Mouse (Mus musculus): ENCODE results near the gene Hist1h4j. TPM values are rescaled to one million over a fixed set of nuclear protein-coding genes. Genes with fewer than 3 reads are reported as not detected.

Hist1h4j gene
- polyA plus RNA-seq, 1 experiment from 2014 or later, result 0.86 TPM

Small RNA genes lying within 50 kb of the gene (microRNA-seq; reads per million reads assigned to microRNA genes)
- gene Gm44357 (not detected), gene Gm44367 (not detected), gene Gm44454 (not detected)

Other genes with a start within 250 kb of the Hist1h4j start
- gene AK157302, start 239.8 kb upstream of the Hist1h4j start, polyA plus RNA-seq (2016; fragmentation: Nextera tagmentation; extraction: Ambion mirVana), result 0.17 and 0.54 TPM in 2 replicates
- 2.4 and 2.5 TPM in 2 replicates for gene Gm11273, start 233.6 kb upstream of the Hist1h4j start, polyA plus RNA-seq (2016; fragmentation: Nextera tagmentation; extraction: Ambion mirVana)
- gene Zkscan8, start 203.9 kb upstream of the Hist1h4j start, polyA plus RNA-seq (2016; fragmentation: Nextera tagmentation; extraction: Ambion mirVana), result 8.9 and 10.1 TPM in 2 replicates
- gene Olfr1366, start 192.3 kb upstream of the Hist1h4j start, polyA plus RNA-seq (2016; fragmentation: Nextera tagmentation; extraction: Ambion mirVana), result 0.17 and 0.22 TPM in 2 replicates
- gene Olfr1535, start 175.2 kb upstream of the Hist1h4j start, polyA plus RNA-seq (2016; fragmentation: Nextera tagmentation; extraction: Ambion mirVana), result not detected in 2 replicates
- gene Olfr1364, start 153.3 kb upstream of the Hist1h4j start, polyA plus RNA-seq (2016; fragmentation: Nextera tagmentation; extraction: Ambion mirVana), result not detected in 2 replicates
- gene Olfr1362, start 121.0 kb upstream of the Hist1h4j start, polyA plus RNA-seq (2016; fragmentation: Nextera tagmentation; extraction: Ambion mirVana), result not detected in 2 replicates
- gene Olfr11, start 92.5 kb upstream of the Hist1h4j start, polyA plus RNA-seq (2016; fragmentation: Nextera tagmentation; extraction: Ambion mirVana), result not detected in 2 replicates
- gene Olfr1361, start 71.7 kb upstream of the Hist1h4j start, polyA plus RNA-seq (2016; fragmentation: Nextera tagmentation; extraction: Ambion mirVana), result not detected in 2 replicates
- gene Olfr1360, start 57.7 kb upstream of the Hist1h4j start, polyA plus RNA-seq (2016; fragmentation: Nextera tagmentation; extraction: Ambion mirVana), result not detected in 2 replicates
- not detected in 2 replicates for gene Olfr1359, start 37.0 kb upstream of the Hist1h4j start, polyA plus RNA-seq (2016; fragmentation: Nextera tagmentation; extraction: Ambion mirVana)
- gene Hist1h2bl, start 18.9 kb upstream of the Hist1h4j start, polyA plus RNA-seq (2016; fragmentation: Nextera tagmentation; extraction: Ambion mirVana), result 4.8 TPM in 1 of 2 replicates, not detected in the other
- gene Hist1h2ai, start 18.6 kb upstream of the Hist1h4j start, polyA plus RNA-seq (2016; fragmentation: Nextera tagmentation; extraction: Ambion mirVana), result 18.4 and 22.2 TPM in 2 replicates
- 13.8 and 14.8 TPM in 2 replicates for gene Hist1h3h, start 17.4 kb upstream of the Hist1h4j start, polyA plus RNA-seq (2016; fragmentation: Nextera tagmentation; extraction: Ambion mirVana)
- 5.8 and 5.9 TPM in 2 replicates for gene Hist1h2bm, start 13.0 kb upstream of the Hist1h4j start, polyA plus RNA-seq (2016; fragmentation: Nextera tagmentation; extraction: Ambion mirVana)
- gene Hist1h4k, start 15.4 kb downstream of the Hist1h4j start, polyA plus RNA-seq (2016; fragmentation: Nextera tagmentation; extraction: Ambion mirVana), result 2.4 and 4.5 TPM in 2 replicates
- 34.1 and 37.7 TPM in 2 replicates for gene Hist1h2ak, start 18.8 kb downstream of the Hist1h4j start, polyA plus RNA-seq (2016; fragmentation: Nextera tagmentation; extraction: Ambion mirVana)
- 4.9 and 5.2 TPM in 2 replicates for gene Hist1h2bn, start 19.1 kb downstream of the Hist1h4j start, polyA plus RNA-seq (2016; fragmentation: Nextera tagmentation; extraction: Ambion mirVana)
- 44.0 and 46.6 TPM in 2 replicates for gene Hist1h1b, start 45.6 kb downstream of the Hist1h4j start, polyA plus RNA-seq (2016; fragmentation: Nextera tagmentation; extraction: Ambion mirVana)
- gene Hist1h3i, start 48.3 kb downstream of the Hist1h4j start, polyA plus RNA-seq (2016; fragmentation: Nextera tagmentation; extraction: Ambion mirVana), result 166 and 188 TPM in 2 replicates
- 13.9 and 15.0 TPM in 2 replicates for gene Hist1h2an, start 52.2 kb downstream of the Hist1h4j start, polyA plus RNA-seq (2016; fragmentation: Nextera tagmentation; extraction: Ambion mirVana)
- 3.0 and 5.2 TPM in 2 replicates for gene Hist1h2bp, start 52.4 kb downstream of the Hist1h4j start, polyA plus RNA-seq (2016; fragmentation: Nextera tagmentation; extraction: Ambion mirVana)
- gene Hist1h2bq, start 75.1 kb downstream of the Hist1h4j start, polyA plus RNA-seq (2016; fragmentation: Nextera tagmentation; extraction: Ambion mirVana), result 23.9 and 32.5 TPM in 2 replicates
- not detected in 2 replicates for gene Hist1h2ao, start 75.4 kb downstream of the Hist1h4j start, polyA plus RNA-seq (2016; fragmentation: Nextera tagmentation; extraction: Ambion mirVana)
- not detected in 2 replicates for gene Hist1h4m, start 76.7 kb downstream of the Hist1h4j start, polyA plus RNA-seq (2016; fragmentation: Nextera tagmentation; extraction: Ambion mirVana)
- gene Hist1h4n, start 97.1 kb downstream of the Hist1h4j start, polyA plus RNA-seq (2016; fragmentation: Nextera tagmentation; extraction: Ambion mirVana), result 12.5 and 13.8 TPM in 2 replicates
- gene Hist1h2ap, start 98.4 kb downstream of the Hist1h4j start, polyA plus RNA-seq (2016; fragmentation: Nextera tagmentation; extraction: Ambion mirVana), result 6,142 and 6,230 TPM in 2 replicates
- gene Hist1h2br, start 98.7 kb downstream of the Hist1h4j start, polyA plus RNA-seq (2016; fragmentation: Nextera tagmentation; extraction: Ambion mirVana), result 24.5 and 30.9 TPM in 2 replicates
- gene Zfp184, start 210.0 kb downstream of the Hist1h4j start, polyA plus RNA-seq (2016; fragmentation: Nextera tagmentation; extraction: Ambion mirVana), result 24.5 and 26.7 TPM in 2 replicates
- 0.13 TPM in 1 of 2 replicates, not detected in the other for gene Pom121l2, start 246.1 kb downstream of the Hist1h4j start, polyA plus RNA-seq (2016; fragmentation: Nextera tagmentation; extraction: Ambion mirVana)

Measured in forebrain, embryonic 12.5 days (tissue).